Mouse (Mus musculus): ENCODE results near the gene Sept6. TPM values are rescaled to one million over a fixed set of nuclear protein-coding genes. Genes with fewer than 3 reads are reported as not detected.
A peak's percentile ranks its signal among the peaks of the same experiment; 100 is the strongest.

Gene Sept6
- polyA plus RNA-seq, 1 experiment from 2014 or later = 18.6 TPM

- no peaks in the 10 kb centered on the region for H3K36me3 ChIP-seq (ENCODE audit: insufficient read depth)
- 64% methylated on average over 4 of the region's 4 CpGs for WGBS
- no peak overlapping the region for H3K9ac ChIP-seq
- H3K4me3 ChIP-seq (ENCODE audit: low read depth, low read length) = no peak overlapping the region
- no peak for DNase-seq
- H3K27ac ChIP-seq (ENCODE audit: low read depth) = no peak overlapping the region
- no peak overlapping the region for H3K4me2 ChIP-seq
- H3K4me1 ChIP-seq (ENCODE audit: insufficient read depth) = no peaks in the 10 kb centered on the region
- no peaks in the 10 kb centered on the region for H3K27me3 ChIP-seq (ENCODE audit: insufficient read depth, low read length)
- H3K9me3 ChIP-seq (ENCODE audit: low read depth, low read length) = no peaks in the 10 kb centered on the region
- no peak for TF ChIP-seq CTCF (IDR thresholded peaks at IDR 0.05; ENCODE audit: low read depth)
- no peak for ATAC-seq (ENCODE audit: insufficient read depth)
Observed at GRCm38 (mm10) chrX:36929694-36930093, 61.9 kb downstream of the Sept6 start.

- H3K4me2 ChIP-seq = no peak overlapping the region
- H3K27me3 ChIP-seq (ENCODE audit: insufficient read depth, low read length) = no peaks in the 10 kb centered on the region
- H3K4me1 ChIP-seq (ENCODE audit: insufficient read depth) = no peaks in the 10 kb centered on the region
- ATAC-seq (ENCODE audit: insufficient read depth) (no peak), DNase-seq (no peak)
- H3K9me3 ChIP-seq (ENCODE audit: low read depth, low read length) = no peaks in the 10 kb centered on the region
- 77% methylated on average over 4 of the region's 4 CpGs for WGBS
- TF ChIP-seq CTCF (IDR thresholded peaks at IDR 0.05; ENCODE audit: low read depth) = no peak
- no peak overlapping the region for H3K27ac ChIP-seq (ENCODE audit: low read depth)
- H3K4me3 ChIP-seq (ENCODE audit: low read depth, low read length) = no peak overlapping the region
- H3K9ac ChIP-seq = no peak overlapping the region
- H3K36me3 ChIP-seq (ENCODE audit: insufficient read depth) = no peaks in the 10 kb centered on the region
Observed at GRCm38 (mm10) chrX:36928791-36929190, 62.8 kb downstream of the Sept6 start.

- TF ChIP-seq CTCF (IDR thresholded peaks at IDR 0.05; ENCODE audit: low read depth) = no peak
Observed at GRCm38 (mm10) chrX:36921346-36921745, 70.2 kb downstream of the Sept6 start.

GRCm38 (mm10) chrX:36917749-36918148, 73.8 kb downstream of the Sept6 start:
- H3K4me1 ChIP-seq (ENCODE audit: insufficient read depth) = no peaks in the 10 kb centered on the region
- TF ChIP-seq CTCF (IDR thresholded peaks at IDR 0.05; ENCODE audit: low read depth) = no peak
- no peaks in the 10 kb centered on the region for H3K27me3 ChIP-seq (ENCODE audit: insufficient read depth, low read length)
- H3K27ac ChIP-seq (ENCODE audit: low read depth) = no peak overlapping the region
- DNase-seq = no peak
- 63% methylated on average over 1 of the region's 1 CpGs for WGBS
- H3K9ac ChIP-seq = no peak overlapping the region
- no peaks in the 10 kb centered on the region for H3K36me3 ChIP-seq (ENCODE audit: insufficient read depth)
- ATAC-seq (ENCODE audit: insufficient read depth) = no peak
- no peak overlapping the region for H3K4me2 ChIP-seq
- H3K9me3 ChIP-seq (ENCODE audit: low read depth, low read length) = no peaks in the 10 kb centered on the region
- no peak overlapping the region for H3K4me3 ChIP-seq (ENCODE audit: low read depth, low read length)

More at GRCm38 (mm10) chrX:36921346-36921745, 70.2 kb downstream of the Sept6 start:
- Histone ChIP-seq H3K9ac (no peak overlapping the region), H3K27ac (ENCODE audit: low read depth) (no peak overlapping the region), H3K9me3 (ENCODE audit: low read depth, low read length) (no peaks in the 10 kb centered on the region), H3K4me1 (ENCODE audit: insufficient read depth) (no peaks in the 10 kb centered on the region), H3K4me2 (no peak overlapping the region), H3K4me3 (ENCODE audit: low read depth, low read length) (no peak overlapping the region), H3K27me3 (ENCODE audit: insufficient read depth, low read length) (no peaks in the 10 kb centered on the region), H3K36me3 (ENCODE audit: insufficient read depth) (no peaks in the 10 kb centered on the region)
- WGBS = 87% methylated on average over 4 of the region's 4 CpGs
- ATAC-seq (ENCODE audit: insufficient read depth) = no peak
- no peak for DNase-seq

- Histone ChIP-seq H3K4me2 (no peak overlapping the region), H3K27me3 (ENCODE audit: insufficient read depth, low read length) (no peaks in the 10 kb centered on the region), H3K4me3 (ENCODE audit: low read depth, low read length) (no peak overlapping the region), H3K27ac (ENCODE audit: low read depth) (no peak overlapping the region), H3K9ac (no peak overlapping the region), H3K4me1 (ENCODE audit: insufficient read depth) (no peaks in the 10 kb centered on the region), H3K36me3 (ENCODE audit: insufficient read depth) (no peaks in the 10 kb centered on the region), H3K9me3 (ENCODE audit: low read depth, low read length) (no peaks in the 10 kb centered on the region)
- ATAC-seq (ENCODE audit: insufficient read depth) = no peak
- peak; percentile 67 for TF ChIP-seq CTCF (IDR thresholded peaks at IDR 0.05; ENCODE audit: low read depth)
- WGBS = 38% methylated on average over 12 of the region's 12 CpGs
- DNase-seq = peak; percentile 76
Observed at GRCm38 (mm10) chrX:36911343-36911742, 80.3 kb downstream of the Sept6 start.

- Histone ChIP-seq H3K4me1 (ENCODE audit: insufficient read depth) (no peaks in the 10 kb centered on the region), H3K27ac (ENCODE audit: low read depth) (no peak overlapping the region), H3K4me3 (ENCODE audit: low read depth, low read length) (no peak overlapping the region), H3K9ac (no peak overlapping the region), H3K4me2 (no peak overlapping the region), H3K9me3 (ENCODE audit: low read depth, low read length) (no peaks in the 10 kb centered on the region), H3K27me3 (ENCODE audit: insufficient read depth, low read length) (no peaks in the 10 kb centered on the region), H3K36me3 (ENCODE audit: insufficient read depth) (no peaks in the 10 kb centered on the region)
- ATAC-seq (ENCODE audit: insufficient read depth) (no peak), DNase-seq (peak; percentile 22)
- WGBS = 24% methylated on average over 5 of the region's 5 CpGs
- TF ChIP-seq CTCF (IDR thresholded peaks at IDR 0.05; ENCODE audit: low read depth) = peak; percentile 31
Observed at GRCm38 (mm10) chrX:36906539-36906938, 85.1 kb downstream of the Sept6 start.

GRCm38 (mm10) chrX:36903115-36903768, 88.4 kb downstream of the Sept6 start:
- H3K9me3 ChIP-seq (ENCODE audit: low read depth, low read length) = no peaks in the 10 kb centered on the region
- peak overlapping the region; percentile 58; the same call in 1 of the 2 replicates for H3K27ac ChIP-seq (ENCODE audit: low read depth)
- H3K4me1 ChIP-seq (ENCODE audit: insufficient read depth) = no peaks in the 10 kb centered on the region
- H3K36me3 ChIP-seq (ENCODE audit: insufficient read depth) = no peaks in the 10 kb centered on the region
- ATAC-seq (ENCODE audit: insufficient read depth) (peak; percentile 91), DNase-seq (peak; percentile 97)
- WGBS = 6% methylated on average over 30 of the region's 32 CpGs
- H3K4me2 ChIP-seq = peak overlapping the region; percentile 70
- no peak for TF ChIP-seq CTCF (IDR thresholded peaks at IDR 0.05; ENCODE audit: low read depth)
- H3K9ac ChIP-seq = peak overlapping the region; percentile 60
- peak overlapping the region; percentile 54 for H3K4me3 ChIP-seq (ENCODE audit: low read depth, low read length)
- H3K27me3 ChIP-seq (ENCODE audit: insufficient read depth, low read length) = no peaks in the 10 kb centered on the region
